Mouse (Mus musculus) spleen, postnatal 10 days (tissue): ENCODE data around the gene Spsb4.

Experiments used
- DNase-seq, 2 experiments: peaks; one replicate each; pipeline ENCODE4 v3.0.0; 2021 to 2022; ENCODE audit warnings: low spot score in 2 of 2

Gene Spsb4

DNA sequence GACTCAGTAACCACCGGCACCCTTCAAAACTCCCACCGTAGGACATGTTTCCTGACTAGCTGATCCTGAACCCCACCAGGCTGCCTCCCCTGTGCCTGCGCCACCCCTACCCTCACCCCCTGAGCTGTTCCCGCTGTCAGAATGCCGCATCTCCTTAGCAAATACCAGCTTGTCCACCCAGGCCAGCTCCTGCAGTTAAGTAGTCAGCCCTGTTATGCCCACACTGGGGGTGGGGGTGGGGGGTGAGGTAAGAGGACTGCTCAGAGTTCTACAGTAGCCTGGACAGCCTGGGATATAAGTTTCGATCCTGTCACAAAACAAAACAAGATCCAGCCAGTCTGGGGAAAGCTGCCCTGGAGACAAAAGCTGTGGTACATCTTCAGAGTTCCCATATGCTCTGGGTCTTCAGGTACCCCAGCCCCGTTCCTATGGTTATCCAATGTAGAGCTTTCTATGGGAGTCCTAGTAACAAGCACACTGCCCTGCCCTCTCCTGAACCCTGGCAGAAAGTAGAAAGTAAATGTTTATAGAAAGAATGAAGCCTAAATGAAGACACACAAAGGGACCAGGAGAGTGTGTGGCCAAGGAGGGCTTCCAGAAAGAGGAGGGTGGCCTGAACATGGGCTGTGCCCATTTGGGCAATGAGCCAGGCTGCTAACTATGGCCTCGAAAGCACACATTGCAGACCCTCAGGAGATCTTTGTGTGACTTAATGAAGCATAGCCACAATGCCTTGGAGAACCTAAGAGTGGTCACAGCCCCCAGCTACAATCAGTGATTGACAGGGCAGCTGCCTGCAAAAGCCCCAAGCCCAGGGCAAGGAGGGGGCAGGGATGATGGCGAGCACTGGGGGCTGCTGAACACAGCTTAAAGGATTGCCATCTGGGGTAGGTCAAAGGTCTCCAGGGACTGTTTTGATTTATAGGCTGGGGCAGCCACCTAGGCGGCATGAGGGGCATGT lies 38.3 kb downstream of the Spsb4 start:
- no peak for DNase-seq

DNA sequence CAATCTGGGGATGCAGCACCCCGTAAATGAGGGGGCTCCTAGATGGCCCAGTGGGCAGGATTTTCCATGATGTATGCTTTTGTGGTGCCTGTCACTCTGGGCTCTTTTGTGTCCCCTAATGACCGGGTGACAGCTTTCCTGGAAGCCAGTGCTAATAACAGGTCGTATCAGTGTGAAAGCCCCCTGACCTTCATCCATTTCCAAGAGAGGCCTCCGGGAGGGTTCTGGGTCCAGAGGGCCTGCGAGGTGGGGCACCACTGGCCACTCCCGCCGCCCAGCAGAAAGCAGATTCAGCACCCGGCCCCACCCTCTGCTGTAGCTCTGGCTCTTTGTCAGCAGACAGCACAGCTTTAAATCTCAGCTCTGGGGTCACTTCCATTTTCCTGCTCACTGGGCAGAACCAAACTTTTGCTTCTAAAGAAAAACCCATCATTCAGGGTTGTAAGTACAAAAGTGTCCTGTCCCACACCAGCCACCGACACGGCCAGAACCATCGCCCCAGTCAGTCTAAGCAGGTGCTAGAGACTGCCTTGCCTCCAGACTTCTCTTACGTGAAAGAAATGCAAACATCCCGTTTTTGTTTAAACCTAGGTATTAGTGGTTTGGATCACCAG lies 39.1 kb downstream of the Spsb4 start:
- no peak for DNase-seq

DNA sequence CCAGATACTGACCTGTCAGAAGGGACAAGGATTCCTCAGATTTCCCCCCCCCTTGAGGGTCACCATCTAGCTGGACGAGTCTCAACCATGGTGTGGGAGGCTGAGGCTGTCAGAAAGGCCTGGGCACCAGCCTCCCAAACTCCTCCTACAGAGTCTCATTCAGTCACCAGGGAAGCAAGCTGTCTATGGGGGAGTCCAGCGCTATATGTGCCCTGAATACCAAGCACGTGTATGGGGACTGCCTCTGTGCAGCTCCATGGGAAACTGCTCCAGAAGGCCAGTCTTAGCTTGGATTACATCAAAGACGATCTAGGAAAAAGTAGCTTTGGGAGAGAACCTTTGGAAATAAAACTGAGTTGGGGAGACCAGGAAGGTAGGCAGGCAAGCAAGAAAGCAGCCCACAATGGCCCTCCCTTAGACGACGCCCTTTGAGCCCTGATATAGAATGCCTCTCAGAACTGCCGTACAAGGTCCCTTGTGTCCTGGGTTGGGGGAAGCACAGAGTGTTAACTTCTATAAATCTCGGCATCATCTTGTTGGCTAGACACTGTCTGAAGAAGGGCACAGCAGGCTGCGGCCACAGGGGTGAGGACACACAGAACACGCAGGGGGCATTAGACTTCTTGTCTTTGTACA lies 40.4 kb downstream of the Spsb4 start:
- no peak for DNase-seq

DNA sequence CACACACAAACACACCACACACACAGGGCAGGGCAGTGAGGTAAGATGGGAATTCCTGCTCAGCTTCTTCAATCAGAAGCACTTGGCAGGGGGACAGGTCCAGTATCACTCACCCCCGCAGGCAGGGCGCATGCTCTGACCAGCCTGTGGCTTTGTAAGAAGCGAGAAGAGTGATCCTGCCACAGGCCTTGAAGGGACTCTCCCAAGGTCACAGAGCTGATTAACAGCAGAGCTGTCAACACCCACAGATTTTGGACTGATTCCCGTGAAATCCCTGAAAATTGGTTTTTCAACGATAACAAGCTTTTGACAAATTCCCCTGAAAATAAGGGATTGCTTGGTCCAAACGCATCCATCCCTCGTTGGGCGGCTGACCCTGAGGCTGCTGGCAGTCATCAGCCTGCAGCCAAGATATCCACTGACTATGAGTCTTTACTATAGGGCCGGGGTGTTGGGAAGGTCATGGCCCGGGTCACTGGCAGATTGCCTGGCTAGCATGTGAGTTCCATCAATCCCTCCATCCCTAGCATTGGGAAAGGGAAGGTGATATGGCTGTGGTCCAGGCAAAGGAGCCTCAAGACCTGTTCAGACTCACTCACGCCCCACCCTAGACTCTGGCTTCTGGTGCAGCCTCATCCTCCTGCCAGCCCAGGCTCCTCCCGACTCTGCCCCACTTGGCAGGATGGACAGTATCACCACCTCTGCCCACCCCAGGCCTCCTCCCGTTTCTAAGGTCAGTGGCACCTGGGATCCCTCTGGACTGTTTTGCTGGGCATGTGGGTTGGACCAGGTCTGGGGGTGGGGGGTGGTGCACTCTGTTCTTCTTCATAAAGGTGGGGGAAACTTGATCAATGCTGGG lies 41.1 kb downstream of the Spsb4 start:
- no peak for DNase-seq

DNA sequence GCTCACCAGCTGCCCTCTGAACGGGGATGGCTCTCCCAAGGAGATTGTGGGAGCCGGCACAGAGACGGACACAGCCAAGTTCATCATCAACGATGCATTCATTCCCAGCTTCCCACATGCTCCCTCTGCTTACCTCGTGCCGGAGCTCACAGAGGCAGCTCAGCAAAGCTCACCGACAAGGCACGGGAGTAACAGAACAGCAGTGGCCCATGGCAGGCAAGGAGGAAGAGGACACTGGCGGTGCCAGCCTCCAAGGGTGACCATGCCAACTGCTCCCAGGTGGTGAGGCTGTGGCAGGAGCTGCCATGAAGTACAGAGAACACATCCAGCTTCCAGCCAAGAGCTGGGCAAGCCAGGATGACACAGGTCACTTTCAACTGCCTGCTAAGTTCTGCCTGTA lies 45.6 kb downstream of the Spsb4 start:
- no peak for DNase-seq

DNA sequence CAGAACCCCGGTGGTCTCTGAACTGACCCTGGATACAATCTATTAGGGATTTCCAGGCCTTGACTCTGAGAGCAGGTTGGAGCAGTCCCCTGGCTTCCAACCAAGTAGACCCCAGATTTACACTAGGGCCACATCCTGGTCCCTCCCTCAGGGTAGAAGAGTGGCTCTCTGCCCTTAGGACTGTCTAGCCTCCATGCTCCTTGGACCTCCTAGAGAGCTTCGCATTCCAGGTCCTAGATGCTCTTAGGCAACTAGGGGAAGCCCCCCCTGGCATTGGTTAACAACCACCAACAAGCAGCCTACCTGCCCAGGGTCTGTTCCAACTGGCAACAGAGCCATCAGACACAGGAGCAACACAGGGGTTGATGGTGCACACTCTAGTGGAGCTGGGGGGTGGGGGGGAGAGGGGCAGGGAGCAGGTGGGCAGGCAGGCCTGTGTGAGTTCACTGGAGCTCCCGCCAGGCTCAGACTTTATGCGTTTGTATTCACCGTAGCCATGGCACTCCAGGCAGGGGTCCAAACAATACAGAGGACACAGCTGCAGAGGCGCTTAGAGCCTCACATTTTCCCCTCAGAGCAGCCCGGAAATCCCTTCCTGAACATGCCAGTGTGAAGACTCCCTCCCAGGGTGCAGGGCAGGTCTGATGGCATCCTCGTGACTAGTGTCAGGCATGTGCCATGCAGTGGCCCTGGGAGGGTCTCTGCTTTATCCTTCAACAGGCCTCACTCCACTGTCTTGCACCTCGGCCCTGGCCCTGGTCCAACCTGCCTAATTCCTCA lies 46.8 kb downstream of the Spsb4 start:
- no peak for DNase-seq

DNA sequence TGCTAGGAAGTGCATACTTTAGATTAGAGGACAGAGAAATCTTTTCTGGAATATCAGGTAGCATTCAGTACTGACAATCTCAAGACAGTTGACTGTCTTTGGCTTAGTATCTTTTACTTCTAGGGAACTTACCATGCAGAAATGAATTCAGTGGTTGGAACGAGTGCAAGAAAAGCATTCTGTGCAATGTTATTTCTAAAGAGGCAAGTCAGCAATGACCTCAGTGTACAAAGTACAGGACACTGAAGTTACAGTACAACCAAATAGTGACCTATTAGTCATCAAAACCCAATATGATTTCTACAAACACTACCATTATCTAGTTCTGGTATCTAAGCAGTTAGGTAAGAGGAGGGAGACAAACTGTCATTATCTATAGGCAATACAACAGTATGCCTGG lies 51.1 kb downstream of the Spsb4 start:
- no peak for DNase-seq

DNA sequence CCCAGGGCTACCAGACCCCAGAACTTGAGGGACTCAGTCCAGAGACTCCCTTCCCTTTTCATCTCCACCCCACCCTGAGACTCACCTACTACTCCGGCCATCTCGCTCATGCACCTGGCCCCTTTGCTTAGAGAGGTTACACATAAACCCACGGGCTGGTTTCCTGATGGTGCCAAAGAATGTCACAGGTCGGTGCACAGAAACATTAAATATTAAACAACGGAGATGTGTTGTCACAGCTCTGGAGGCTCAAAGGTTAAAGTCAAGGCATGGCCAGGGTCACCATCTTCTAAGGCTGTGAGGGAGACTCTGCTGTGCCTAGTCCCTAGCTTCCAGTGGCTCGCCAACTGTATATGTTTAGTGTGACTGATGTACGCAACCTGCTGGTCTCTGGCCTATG lies 52.2 kb downstream of the Spsb4 start:
- no peak for DNase-seq

DNA sequence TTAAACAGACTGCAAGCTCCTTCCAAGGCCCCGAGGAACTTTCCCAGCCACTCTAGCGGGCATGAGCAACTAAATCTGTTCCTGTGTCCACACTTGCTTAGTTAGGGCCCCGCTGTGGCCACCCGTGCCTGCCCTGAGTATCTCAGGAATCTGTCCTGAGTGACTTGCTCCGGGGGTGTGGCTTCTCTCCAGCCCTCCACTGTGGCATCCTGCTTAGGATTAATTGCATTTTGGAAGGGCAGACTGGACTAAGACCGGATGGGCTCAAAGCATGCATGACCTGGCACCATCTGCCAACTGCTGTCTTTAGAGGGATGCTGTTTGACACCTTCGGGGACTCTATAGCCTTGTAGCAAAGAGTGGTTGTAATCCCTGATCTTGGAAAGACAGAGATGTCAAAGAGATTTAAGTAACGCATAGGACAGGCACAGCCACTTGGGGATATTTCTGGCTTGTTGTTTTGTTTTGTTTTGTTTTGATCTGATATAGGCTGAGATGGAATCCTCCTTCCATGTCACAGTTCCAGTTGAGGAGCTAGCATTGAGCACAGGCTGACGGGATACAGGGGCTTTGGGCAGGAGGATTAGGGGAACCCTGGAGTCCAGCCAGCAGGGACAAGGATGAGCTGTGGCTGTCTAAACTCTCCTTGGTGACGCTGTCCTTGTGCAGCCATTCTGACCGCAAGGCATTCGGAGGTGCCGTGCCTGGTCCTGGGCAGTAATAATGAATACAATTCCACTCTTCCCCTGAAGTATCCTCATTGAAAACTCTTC lies 55.0 kb downstream of the Spsb4 start:
- DNase-seq: no peak

DNA sequence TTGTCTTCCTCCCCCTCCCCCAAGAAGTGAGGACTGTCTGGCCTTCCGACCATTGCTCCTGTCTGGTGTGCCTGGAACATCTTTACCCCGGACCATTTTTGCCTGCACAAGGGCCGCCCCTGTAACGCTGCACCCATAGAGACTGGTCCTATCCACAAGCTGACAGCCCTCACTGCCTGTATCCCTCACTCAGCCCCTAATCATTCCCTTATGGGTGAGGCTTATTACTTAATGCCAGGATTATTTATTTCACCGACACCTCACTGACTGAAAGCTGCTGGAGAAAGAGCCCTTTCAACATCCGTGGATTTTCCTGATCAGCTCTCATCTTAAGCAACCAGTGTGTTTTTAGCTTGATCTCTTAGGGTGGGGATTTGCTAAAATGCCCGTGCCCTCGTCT lies 55.9 kb downstream of the Spsb4 start:
- no peak for DNase-seq

DNA sequence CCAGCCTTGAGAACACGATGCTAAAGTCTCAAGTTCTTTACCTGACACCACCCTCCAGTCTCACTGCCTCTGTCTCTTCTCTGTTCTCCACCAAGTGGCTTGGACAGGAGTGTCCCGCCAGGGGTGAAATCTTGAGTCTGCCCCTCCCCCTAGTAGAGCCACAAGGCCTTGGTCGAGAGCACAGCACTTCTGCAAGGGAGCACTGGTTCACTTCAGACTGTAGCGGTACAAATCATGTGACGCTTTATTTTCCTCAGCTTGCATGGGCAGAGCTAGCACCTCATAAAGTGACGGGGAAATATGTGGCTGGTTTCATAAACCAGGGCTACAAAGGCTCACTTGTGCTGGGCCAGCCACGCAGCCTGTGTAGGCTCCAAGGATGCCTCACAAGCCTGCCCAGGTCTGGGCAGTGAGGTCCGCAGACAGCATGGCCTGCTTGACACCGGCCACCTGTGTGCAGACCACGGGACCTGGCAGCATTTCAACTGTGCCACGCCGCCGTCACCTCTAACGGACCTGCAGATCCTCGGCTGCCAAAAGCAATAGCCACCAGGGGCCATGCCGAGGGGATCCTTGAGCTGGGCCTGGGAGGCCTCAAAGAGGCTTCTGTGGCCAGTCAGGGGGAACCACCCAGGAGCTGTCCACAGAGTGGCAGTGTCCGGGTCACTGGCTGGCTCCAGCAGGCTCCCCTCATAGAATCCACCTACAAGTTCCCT lies 56.5 kb downstream of the Spsb4 start:
- no peak for DNase-seq

DNA sequence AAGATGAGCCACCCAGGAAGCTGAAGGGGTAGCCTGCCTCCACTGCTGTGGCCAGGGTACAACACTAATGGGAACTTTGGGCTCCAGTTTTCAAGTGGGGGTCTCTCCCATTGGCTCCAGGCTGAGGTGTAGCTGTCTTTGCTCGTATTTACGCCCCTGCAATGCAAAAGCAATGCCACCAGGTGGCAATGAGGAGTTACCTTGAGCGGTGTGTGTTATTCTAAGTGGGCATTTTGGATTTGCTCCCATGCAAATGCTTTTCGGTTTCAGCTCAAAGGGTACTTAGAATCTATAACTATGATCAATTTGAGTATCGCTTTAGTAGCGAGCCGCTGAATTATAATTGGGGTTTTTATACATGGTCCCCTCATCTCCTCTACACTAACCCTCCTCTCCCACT lies 57.6 kb downstream of the Spsb4 start:
- peak in 1 of 2 experiments; percentile 25 for DNase-seq

DNA sequence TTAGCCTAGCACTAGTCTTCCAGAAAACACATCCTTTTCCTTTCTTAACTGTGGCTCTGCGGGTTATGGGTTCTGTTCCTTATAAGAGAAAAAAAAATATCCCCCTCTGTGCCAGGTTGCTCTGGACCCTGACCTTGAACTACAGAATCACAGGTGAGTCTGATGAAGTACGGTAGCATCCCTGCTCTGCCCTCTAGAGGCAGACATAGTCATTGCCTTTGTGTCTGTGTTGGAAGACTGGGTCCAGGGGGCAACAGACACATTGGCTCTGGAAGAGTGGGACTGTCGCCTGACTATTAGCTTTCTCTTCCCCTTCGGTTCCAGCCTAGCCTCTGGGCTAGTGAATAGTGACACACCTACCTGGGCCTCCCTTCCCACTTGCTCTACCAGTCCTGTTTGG lies 58.4 kb downstream of the Spsb4 start:
- no peak for DNase-seq

DNA sequence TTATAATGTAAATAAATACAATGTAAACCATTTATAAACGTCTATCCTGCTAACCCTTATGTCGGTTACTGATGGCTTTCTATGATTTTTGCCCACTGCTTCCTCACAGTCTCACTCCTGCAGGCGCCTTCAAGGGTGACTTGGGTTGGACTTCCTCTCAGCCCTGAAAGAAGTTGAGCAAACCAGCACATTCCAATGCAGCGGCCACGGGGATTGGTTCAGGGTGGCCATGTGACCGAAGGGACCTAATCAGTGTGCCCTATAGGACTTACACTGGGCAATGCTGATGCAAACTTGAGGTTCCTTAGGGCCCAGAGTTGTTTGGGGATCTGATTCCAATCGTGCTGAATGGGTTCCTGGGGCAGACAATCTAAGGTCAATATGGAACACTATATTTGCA lies 59.2 kb downstream of the Spsb4 start:
- no peak for DNase-seq

DNA sequence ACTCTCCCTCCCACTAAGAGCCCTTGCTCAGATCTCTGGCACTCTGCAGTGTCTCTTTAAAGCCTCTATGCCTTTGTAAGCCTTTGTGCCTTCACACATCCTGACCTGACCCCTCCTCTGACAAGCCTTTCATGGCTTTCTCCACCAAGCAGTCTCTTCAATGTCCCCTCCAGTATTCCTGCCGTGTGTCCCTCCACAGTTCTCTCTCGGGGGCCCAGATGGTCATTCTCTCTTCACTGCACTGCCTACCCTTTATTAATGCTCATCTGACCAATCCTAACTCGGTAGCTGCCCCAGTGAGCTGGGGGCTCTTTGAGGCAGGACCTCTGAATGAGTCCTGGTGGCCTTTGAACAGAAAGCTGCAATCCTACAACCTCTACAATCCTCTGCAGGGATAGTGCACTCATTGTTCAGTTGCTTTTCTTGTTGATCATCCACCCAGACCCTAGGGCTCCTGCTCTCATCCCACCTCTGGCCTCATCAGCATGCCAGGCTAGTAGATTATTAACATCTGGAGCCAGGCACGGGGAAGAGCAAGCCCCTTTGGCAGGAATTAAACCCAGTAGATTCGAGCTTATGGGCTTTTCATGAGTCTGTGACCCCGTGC lies 60.5 kb downstream of the Spsb4 start:
- no peak for DNase-seq

DNA sequence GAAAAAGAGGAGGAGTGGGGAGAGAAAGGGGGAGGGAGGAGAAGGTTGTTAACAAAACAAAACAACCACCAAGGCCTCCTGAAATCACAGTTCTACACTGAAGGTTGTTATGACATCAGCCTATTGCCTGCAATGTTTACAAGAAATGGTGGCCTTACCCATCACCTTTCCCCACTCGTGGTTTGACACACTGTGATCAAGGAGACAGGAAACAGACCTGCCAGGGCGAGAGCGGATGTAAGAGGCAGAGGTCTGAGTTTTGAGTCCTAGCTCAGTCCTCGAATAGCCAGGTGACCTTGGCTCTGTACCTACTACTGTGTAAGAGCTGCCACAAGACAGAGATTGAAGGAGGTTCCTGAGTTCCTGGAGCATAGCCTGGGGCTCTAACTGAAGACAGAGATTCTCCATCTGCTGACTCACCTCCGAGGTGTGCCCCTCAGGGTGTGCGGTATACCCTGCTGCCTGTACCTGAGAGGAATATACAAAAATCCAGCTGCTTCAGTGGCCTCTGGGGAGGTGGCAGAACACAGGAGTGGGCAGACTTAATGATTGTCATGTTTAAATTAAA lies 61.3 kb downstream of the Spsb4 start:
- no peak for DNase-seq

DNA sequence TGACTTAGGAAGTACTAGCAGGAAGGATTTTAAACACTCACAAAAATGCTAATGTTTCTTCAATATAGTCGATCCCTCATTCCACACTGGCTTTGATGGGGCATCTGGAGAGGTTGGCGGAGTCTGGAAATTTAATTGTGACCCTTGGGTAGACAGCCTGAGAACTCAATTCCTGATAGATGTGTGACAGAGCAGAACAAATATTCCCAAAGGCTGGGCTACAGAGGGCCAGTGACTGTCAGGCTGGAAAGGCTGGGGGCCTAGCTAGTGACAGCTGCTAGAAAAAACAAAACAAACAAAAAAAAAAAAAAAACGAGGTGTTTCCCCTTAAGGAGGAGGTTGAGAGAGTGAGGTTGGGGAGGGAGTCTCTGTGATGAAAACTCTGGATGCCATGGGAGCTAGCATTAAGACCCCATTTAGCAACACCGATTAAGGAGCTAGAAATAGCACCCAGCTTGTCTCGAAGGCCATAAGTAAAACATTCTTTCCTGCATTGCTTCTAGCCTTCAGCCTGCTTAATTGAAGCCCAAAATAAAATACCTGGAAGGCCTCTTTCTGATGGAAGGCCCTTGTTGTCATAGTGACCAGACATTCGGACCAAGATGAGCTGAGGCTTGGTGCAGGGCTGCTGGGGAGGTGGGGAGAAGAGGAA lies 61.9 kb downstream of the Spsb4 start:
- DNase-seq: no peak

DNA sequence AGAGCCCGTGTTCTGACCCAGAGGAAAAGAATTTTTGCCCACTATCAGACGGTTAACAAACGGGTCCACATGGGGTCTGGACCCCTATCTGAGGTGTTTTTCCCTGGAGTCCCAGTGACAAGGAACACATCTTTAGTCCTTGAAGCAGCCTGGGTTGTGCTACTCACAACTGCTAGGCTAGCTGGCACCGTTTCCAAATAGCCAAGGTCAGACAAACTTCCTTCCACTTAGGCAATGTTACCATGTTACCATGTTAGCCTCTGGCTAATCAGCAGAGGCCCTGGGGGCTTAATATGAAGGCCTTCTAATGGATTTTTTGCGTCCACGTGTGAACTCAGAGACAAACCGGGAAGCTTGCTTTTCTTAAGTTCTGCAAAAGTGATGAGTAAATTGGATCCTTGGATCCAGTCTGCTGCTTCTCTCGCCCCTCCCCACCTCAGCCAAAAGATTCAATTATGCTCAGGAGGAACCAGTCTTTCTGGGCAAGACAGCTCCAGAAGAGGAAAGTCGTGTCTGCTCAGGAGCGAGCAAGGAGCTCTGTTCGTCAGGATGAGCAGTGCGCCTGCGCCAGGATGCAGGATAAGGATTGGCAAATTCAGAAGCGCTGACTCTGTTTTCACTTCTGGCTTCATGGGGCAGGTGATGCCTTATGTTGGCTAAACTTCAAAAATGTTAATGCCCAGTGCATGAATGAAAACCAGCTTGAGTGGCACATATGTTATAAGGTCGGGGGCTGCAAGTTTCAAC lies 64.4 kb downstream of the Spsb4 start:
- DNase-seq: no peak
